Mouse (Mus musculus) liver, postnatal 0 days (tissue): ENCODE data around the gene Dcaf10.

Experiments
- CTCF ChIP-seq: sonication (generic); IDR thresholded peaks from 2 replicates; pipeline ENCODE4 v1.5.1; 2016; ENCODE audit warnings: antibody characterized with exemption, low read depth
- EP300 ChIP-seq: IDR thresholded peaks from 2 replicates; pipeline ENCODE4 v1.6.1; 2016; ENCODE audit warnings: antibody characterized with exemption, low read depth, mild to moderate bottlenecking

GRCm38 (mm10) chr4:45416314-45416713, 74.4 kb downstream of the Dcaf10 start:
- TF ChIP-seq CTCF (no peak), EP300 (no peak)
